Mouse (Mus musculus) heart, adult 8-10 months (tissue): ENCODE results near the gene Trim7. TPM values are rescaled to one million over a fixed set of nuclear protein-coding genes. Genes with fewer than 3 reads are reported as not detected.
"Not testable (repeated sequence)": the region's sequence is repeated elsewhere in the genome, so short reads cannot be mapped to it uniquely, and the experiment has no call there.

Source experiments
- DNase-seq: peaks from one replicate; pipeline ENCODE4 v3.0.0; 2022; ENCODE audit warnings: low spot score
- total RNA-seq, 4 experiments: library from RNA; stranded (reverse); gene quantifications; 2 replicates each; pipeline ENCODE4 v1.2.4; 2022

The Trim7 gene
- total RNA-seq, 4 experiments from 2014 or later = 15.6 to 31.7 (median 17.5) TPM

GRCm38 (mm10) chr11:48850240-48850639 is 24.3 kb downstream of the Trim7 start:
- no peak for DNase-seq

GRCm38 (mm10) chr11:48851270-48851995 is 25.5 kb downstream of the Trim7 start:
- DNase-seq = no peak

GRCm38 (mm10) chr11:48852190-48852589 is 26.2 kb downstream of the Trim7 start:
- DNase-seq = no peak

- no peak for DNase-seq
Measured at GRCm38 (mm10) chr11:48852624-48853473, 26.9 kb downstream of the Trim7 start.

- DNase-seq = peak; percentile 95
Measured at GRCm38 (mm10) chr11:48853474-48854180, 27.7 kb downstream of the Trim7 start.

- peak; percentile 72 for DNase-seq
Measured at GRCm38 (mm10) chr11:48859014-48859413, 33.1 kb downstream of the Trim7 start.

- no peak for DNase-seq
Measured at GRCm38 (mm10) chr11:48862784-48863319, 36.9 kb downstream of the Trim7 start.

GRCm38 (mm10) chr11:48863808-48864207 is 37.9 kb downstream of the Trim7 start:
- DNase-seq = no peak

GRCm38 (mm10) chr11:48866481-48866880 is 40.5 kb downstream of the Trim7 start:
- DNase-seq = no peak

GRCm38 (mm10) chr11:48869380-48870110 is 43.6 kb downstream of the Trim7 start:
- no peak for DNase-seq

GRCm38 (mm10) chr11:48870781-48871180 is 44.8 kb downstream of the Trim7 start:
- DNase-seq = no peak

- peak; percentile 77 for DNase-seq
Measured at GRCm38 (mm10) chr11:48871201-48871772, 45.3 kb downstream of the Trim7 start, which contains the start of gene Irgm1. Gene Irgm1 (minus strand): TSS chr11:48871683.

- DNase-seq = no peak
Measured at GRCm38 (mm10) chr11:48871817-48872541, 46.0 kb downstream of the Trim7 start.

GRCm38 (mm10) chr11:48872695-48873300 is 46.9 kb downstream of the Trim7 start:
- DNase-seq = no peak

- no peak for DNase-seq
Measured at GRCm38 (mm10) chr11:48873591-48874290, 47.8 kb downstream of the Trim7 start.

- no peak for DNase-seq
Measured at GRCm38 (mm10) chr11:48874465-48874864, 48.5 kb downstream of the Trim7 start.

GRCm38 (mm10) chr11:48875343-48875837 is 49.5 kb downstream of the Trim7 start:
- not testable (repeated sequence) for DNase-seq

GRCm38 (mm10) chr11:48876680-48877079 is 50.7 kb downstream of the Trim7 start:
- no peak for DNase-seq
